Mouse (Mus musculus): ENCODE results near the gene Mettl7a3.

- TF ChIP-seq CTCF (IDR thresholded peaks at IDR 0.05; ENCODE audit: low read depth) (peak; percentile 71), EP300 (IDR thresholded peaks at IDR 0.05; ENCODE audit: low read depth) (no peak)
Measured at GRCm38 (mm10) chr15:100375066-100375465, 40.3 kb downstream of the Mettl7a3 start.

Data from liver, embryonic 14.5 days (tissue).